Mouse (Mus musculus): Measurements from ENCODE around the gene Utp20.
"Not testable (repeated sequence)": the region's sequence is repeated elsewhere in the genome, so short reads cannot be mapped to it uniquely, and the experiment has no call there.

Utp20 gene

GRCm38 (mm10) chr10:88783941-88784340 is 42.7 kb downstream of the Utp20 start:
- no peak for DNase-seq

- DNase-seq = not testable (repeated sequence)
Observed at GRCm38 (mm10) chr10:88783135-88783534, 43.5 kb downstream of the Utp20 start.

- DNase-seq = no peak
Observed at GRCm38 (mm10) chr10:88780716-88781115, 45.9 kb downstream of the Utp20 start.

GRCm38 (mm10) chr10:88776206-88776605 is 50.4 kb downstream of the Utp20 start:
- no peak for DNase-seq

GRCm38 (mm10) chr10:88772965-88773364 is 53.6 kb downstream of the Utp20 start:
- DNase-seq = not testable (repeated sequence)

GRCm38 (mm10) chr10:88769676-88770075 is 56.9 kb downstream of the Utp20 start:
- no peak for DNase-seq

GRCm38 (mm10) chr10:88768961-88769360 is 57.6 kb downstream of the Utp20 start:
- DNase-seq = no peak

GRCm38 (mm10) chr10:88765431-88766142 is 61.0 kb downstream of the Utp20 start:
- no peak for DNase-seq

GRCm38 (mm10) chr10:88761524-88762212 is 64.9 kb downstream of the Utp20 start:
- DNase-seq = no peak

GRCm38 (mm10) chr10:88741426-88741825 is 85.2 kb downstream of the Utp20 start:
- no peak for DNase-seq

- no peak for DNase-seq
Observed at GRCm38 (mm10) chr10:88740781-88741180, 85.8 kb downstream of the Utp20 start.

- no peak for DNase-seq
Observed at GRCm38 (mm10) chr10:88739818-88740217, 86.8 kb downstream of the Utp20 start.

GRCm38 (mm10) chr10:88739074-88739473 is 87.5 kb downstream of the Utp20 start:
- not testable (repeated sequence) for DNase-seq

GRCm38 (mm10) chr10:88732309-88732622 is 94.3 kb downstream of the Utp20 start:
- DNase-seq = no peak

GRCm38 (mm10) chr10:88731496-88732308 is 94.9 kb downstream of the Utp20 start:
- DNase-seq = no peak

GRCm38 (mm10) chr10:88730571-88731495 is 95.8 kb downstream of the Utp20 start, which contains the start of gene Arl1:
Arl1 (plus strand) TSS chr10:88730858.
- DNase-seq = peak; percentile 84 to 91

- DNase-seq = no peak
Observed at GRCm38 (mm10) chr10:88728166-88728565, 98.4 kb downstream of the Utp20 start.

GRCm38 (mm10) chr10:88727128-88727527 is 99.5 kb downstream of the Utp20 start:
- DNase-seq = peak in 1 of 2 experiments; percentile 47

GRCm38 (mm10) chr10:88725343-88725742 is 101.3 kb downstream of the Utp20 start:
- peak in 1 of 2 experiments; percentile 42 for DNase-seq

- DNase-seq = no peak
Observed at GRCm38 (mm10) chr10:88719618-88720017, 107.0 kb downstream of the Utp20 start.

GRCm38 (mm10) chr10:88717756-88718025 is 108.9 kb downstream of the Utp20 start:
- no peak for DNase-seq

GRCm38 (mm10) chr10:88716986-88717755 is 109.4 kb downstream of the Utp20 start:
- no peak for DNase-seq

All from spleen, adult 18-20 months (tissue).